Mouse (Mus musculus) WW6 (cell line): ENCODE results near the gene Schip1.

Source experiments
- DNase-seq: peaks from one replicate; pipeline ENCODE4 v3.0.0-alpha.2; 2013; ENCODE audit warnings: low read depth, low spot score

Schip1 gene

DNA sequence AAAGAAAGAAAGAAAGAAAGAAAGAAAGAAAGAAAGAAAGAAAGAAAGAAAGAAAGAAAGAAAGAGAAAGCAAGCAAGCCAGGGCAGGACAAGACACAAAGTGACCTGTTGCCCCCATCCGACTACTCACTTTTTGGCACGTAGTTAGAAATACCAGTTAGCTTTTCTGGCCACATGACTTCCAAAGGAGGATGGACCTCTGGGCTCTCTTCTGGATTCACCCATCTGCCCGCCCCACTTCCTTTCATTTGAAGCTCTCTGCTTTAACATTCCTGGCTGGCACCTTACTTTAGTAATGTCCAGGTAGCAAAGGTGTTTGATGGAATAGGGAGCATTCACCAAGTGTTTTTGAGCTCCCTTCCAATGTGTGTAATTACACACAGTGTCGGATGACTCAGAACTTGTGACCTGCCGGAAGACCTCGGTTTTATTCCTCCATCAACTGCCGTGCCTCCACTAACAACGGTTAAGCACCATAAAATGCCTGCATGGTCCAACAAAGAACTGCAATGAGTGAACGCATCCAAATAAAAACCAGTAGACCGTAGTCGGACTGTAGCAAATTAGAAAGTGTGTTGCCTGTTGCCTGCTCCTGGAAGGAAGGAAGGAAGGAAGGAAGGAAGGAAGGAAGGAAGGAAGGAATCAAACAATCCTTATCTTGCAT lies 546.1 kb downstream of the Schip1 start:
- no peak for DNase-seq

DNA sequence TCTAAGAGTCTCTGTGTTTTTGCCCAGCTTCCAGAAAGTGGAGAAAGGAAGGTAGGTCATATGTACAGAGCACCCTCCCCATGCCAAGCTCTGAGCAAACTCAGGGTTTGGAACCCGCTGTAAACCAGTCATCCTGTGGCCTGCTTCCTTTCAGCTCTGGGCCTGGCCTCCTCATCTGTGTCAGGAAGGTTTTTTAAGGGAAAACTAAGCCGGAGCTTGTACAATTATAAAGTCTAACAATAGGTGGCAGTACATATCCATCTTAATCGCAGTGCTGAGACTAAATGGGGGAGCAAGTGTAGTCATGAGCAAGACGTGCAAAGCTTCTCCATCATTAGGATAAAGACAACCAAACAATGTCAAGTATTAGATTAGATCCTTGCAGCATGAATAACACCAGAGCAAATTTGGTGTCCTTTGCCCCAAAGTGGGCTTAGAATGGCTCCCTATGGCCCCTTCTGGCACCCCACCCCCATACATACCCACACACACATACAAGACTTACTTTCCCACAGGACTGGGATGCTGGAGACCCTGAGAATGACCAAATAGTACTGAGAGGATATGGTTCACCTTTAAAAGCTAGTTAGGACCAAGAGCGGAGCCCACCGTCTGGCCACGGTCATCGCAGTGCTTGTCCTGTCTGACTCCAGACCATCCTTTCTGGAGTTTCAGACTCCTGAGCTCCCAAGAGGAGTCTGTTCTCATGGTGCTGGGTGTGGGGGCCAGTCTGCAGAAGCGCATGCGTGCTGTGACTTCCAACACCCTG lies 550.6 kb downstream of the Schip1 start:
- DNase-seq = no peak

DNA sequence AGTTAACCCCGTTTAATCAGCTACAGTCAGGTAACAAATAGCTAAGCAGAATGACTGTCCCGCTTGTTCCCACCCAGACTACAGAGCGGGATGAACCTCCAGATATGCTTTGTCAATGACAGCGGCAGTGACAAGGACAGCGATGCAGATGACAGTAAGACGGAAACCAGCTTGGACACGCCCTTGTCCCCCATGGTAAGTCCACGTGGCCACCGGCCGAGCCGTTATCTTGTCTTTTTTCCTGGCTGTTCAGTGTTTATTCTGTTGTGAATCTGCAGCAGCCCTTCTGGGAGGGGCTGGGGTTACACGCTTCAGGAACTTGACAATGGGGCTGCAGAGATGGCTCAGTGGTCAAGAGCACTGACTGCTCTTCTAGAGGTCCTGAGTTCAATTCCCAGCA lies 551.8 kb downstream of the Schip1 start:
- no peak for DNase-seq

DNA sequence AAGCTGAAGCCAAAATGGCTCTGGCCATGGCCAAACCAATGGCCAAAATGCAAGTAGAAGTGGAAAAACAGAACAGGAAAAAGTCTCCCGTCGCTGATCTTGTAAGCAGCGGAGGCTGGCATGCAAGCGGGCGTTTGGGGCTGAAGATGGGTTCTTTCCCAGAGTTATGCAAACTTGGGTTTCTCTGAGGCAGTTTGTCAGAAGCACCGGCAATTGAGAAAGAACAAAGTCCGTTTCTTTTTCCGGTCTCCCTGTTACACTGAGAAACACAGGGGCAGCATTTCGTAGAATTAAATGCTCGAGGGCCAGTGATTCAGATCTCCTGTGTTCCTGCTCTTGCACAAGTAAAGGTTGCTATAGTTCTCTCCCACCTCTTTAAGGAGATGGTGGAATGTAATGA lies 553.1 kb downstream of the Schip1 start:
- DNase-seq = no peak

DNA sequence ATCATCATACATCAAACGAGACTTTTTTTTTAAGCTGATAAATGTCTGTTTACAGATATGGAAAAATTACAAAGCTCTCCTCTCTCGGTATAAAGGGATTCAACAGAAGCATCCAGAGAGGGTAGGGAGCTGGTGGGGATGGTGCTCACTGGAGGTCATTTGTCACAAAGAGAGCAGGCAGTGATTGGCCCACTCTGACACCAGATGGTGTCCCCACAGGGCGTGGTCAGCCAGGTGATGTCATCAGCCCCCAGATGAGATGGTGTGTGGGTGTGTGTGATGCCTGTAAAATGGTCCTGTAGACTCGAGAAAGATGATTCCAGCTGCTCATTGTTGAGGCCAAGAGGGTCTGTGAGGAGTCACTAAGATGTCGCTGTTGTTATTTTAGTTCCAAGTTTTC lies 554.5 kb downstream of the Schip1 start:
- no peak for DNase-seq

DNA sequence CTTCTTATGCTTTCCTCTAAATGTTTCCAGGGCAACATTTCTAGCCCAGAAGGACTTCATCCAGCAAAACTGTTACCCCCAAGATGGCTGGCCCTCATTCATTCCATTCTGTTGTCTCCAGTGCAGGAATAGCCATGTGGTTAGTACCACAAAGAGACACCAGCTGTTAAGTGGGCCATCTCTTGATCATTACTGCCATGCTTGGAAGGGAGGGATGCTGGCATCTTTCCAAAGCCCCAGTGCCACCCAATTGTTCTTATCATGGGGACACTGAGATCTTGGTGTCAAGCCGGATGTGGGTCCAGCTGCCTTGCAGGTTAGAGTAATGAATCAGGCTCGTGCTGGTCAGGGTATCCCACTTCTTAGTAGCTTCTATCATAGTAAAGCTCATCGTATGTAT lies 557.4 kb downstream of the Schip1 start:
- DNase-seq = no peak

DNA sequence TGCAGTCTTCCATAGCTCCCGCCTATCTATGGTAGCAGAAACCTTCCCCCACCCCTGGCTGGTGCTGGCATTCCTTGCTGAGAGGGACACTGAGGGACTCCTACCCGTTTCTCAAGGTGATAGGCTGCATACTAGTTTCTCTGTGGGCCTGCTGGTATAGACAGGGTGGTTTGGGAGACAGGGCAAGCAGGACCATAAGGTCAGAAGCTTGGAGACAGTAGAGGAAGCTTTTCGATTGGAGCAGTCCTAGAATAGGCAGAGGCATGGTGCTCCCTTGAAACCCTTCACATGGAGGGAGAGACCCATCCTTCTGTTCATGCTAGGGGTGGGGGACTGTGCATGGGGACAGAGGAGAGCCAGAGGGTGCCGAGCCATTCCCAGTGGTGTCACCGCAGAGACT lies 558.4 kb downstream of the Schip1 start:
- DNase-seq = no peak

DNA sequence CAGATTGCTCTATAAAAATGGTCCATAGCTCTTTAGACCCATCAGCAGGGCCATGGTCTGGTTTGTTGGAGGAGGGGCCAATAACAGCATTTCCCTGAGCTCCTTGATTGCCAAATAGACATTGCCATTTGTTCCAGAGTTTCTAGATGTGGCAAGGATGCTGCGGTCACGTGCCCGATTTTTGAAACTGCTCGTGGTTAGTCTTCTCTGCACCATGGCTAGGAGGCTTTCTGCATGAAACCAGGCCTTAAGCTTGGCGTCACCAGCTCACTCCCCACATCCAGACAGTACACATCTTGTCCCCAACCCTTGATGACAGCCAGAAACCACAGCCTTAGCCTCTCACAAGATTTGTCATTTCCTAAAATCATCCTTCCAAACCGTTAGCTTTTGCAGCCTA lies 559.9 kb downstream of the Schip1 start:
- no peak for DNase-seq

DNA sequence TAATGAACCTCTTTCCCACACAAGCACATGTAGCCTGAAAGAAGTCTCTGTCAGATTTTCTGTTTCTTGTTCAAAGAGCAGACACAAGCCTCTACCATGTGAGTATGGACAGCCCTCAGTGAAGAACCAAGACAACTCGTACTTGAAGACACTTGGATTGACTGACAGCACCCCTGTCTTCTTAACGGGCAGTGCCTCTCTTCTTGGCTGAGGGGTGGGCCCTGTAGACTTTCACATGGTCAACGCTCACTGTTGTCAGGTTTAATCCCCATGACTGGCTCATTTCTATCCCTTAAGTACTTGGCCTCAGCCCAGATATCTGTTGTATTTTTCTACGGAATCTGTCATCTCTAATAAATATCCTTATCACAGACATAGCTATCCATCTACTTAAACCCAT lies 565.7 kb downstream of the Schip1 start:
- DNase-seq = no peak

DNA sequence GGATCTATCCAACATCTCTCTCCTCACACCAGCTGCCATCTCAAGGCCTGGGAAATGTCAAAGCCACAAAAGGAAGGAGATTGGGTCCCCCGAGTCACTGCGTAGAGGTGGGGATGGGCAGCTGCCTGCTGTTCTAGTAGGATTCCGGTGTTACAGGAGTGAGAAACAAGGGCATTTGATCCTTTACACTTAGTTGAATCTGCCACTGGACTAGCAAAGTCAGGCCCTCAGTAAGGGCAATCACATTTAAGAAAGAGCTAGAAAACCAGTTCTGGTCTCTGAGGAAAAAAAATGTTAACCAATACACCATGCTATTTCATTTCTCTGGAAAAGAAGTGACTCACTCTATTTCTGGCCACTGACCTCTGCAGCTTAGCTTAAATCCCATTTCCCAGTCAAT lies 566.2 kb downstream of the Schip1 start:
- no peak for DNase-seq

DNA sequence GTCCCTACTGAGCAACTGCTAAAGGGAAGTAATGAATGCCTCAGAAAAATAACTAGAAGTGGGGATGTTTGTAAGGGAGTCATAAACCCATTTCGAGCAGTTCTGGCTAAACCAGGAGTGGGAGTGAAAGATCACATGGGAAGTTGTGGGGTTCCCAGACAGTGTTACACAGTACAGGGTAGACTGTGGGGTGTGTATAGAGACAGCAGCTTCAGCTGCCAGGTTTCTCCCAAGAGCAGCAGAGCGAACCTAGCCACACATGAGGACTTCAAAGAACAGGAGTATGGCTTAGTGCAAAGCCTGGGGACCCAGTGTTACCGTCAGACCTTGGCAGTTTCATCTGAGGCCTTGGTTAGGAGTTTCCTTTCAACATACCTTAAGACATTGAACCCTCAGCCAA lies 568.1 kb downstream of the Schip1 start:
- no peak for DNase-seq

DNA sequence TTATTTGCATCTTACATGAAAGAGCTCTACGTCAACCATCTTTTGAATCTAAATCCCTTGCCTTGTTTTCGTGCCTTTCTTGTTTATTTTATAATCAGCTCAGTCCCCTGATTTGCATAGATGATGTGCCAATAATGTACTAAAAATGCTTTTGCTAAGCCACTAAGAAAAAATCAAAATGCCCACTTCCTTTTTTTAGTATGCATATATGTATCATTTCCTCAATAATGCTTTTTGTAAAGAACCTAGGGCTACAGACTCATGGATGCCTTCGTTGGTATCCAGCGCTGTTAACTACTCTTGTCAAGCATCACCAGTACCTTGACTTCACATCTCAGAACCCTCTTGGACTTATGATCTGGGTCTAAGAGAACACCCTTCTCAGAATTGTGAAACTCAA lies 569.0 kb downstream of the Schip1 start:
- no peak for DNase-seq

DNA sequence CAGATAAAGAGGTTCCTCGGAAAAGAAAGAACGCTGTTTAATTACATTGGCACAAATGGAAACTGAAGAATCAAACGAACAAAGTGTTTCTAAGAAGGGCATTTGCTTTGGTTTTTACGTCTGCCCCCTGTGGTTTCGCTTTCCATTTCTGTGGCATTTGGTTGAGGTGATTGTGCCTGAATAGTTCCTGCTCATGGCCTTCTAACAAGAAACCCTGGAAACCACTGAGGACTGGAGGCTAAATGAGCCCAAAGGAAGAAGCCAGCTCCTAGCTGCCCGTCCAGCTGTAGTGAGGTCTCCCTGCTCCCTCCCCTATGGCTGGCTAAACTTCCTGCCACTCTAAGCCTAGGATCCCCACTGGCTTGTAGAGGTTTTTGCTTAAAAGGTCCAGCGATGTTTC lies 573.4 kb downstream of the Schip1 start:
- no peak for DNase-seq

DNA sequence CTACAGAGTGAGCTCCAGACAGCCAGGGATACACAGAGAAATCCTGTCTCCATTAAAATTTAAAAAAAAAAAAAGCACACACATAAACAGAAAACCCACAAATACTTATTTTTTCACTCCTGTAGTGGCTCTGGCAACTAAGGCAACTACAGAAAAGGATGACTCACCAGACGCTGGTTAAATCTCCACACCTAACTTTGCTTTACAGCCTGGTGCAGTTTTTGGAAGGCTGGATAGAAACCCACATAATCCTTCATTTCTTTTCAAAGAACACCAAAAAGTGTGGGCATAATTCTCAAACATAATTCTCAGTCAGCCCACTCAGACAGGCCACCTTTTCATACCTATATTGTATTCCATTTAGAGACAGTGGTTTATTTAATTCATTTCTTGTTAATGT lies 574.1 kb downstream of the Schip1 start:
- no peak for DNase-seq

DNA sequence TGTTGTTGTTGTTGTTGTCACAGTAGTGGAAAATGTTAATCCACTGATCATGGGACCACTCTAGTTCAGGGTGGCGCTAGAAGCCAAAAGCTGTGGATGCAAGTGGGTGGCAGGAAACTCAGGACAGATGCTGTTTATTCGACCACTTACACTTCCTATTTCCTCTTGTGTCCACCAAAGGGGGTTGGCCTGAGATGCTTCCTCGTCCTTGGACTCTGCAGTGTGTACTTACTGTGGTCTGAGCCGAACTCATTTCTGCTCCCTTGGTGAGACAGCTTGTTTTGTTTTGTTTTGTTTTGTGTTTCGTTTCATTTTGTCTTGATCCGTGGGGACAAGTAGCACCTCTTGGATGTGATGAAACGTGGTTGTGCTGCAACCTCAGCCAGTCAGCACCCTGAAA lies 578.3 kb downstream of the Schip1 start:
- no peak for DNase-seq

DNA sequence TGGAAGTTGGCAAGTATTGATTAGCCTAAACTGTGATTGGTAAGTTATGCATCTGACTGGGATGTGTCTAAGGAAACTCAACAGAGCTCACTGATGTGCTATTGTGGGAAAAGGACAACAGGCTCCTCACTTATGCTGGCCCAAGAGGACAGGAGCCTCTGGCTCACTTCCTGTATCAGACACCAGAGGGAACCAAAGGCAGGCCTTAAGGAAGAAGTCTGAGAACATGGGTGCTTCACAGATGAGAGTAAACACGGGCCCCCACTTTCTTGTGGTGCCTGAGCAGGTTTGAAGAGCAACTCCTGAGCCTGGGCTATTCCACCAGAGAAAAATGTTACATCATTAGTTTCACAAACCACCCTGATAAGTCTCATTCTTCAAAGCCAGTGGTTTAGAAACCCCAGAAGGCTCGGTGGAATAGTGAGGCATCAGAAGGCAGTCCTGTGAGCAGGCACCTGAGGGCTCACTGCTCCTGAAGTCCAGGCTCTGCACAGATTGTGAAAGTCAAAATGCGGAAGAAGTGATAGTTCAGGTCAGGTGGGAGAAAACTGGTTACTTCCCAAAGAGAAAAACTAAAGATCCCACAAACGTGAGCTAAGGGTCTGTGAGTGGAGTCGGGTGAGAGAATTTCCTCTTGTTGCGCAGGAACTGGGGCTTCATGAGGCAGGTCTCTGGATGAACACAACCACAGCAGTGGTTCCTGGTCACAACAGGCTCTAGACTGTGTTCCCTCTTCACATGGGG lies 582.0 kb downstream of the Schip1 start:
- DNase-seq = no peak

DNA sequence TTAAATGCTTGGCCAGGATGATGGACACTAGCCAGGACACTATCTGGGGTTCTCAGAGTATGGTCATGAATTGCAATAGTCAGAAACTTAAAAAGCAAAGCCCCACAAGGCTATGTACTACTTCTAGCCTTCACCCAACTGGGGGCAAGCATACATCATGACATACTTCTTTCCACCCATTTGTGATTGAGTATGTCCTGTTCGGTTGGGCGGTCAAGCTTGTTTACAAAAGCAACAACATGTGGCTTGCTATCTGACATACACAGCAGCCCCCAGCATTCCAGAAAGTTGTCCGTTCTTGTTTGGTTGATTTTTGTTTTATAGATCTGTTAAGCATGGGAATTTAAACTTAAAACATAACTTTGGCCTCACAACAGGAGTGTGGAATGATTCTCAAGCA lies 582.7 kb downstream of the Schip1 start:
- no peak for DNase-seq

DNA sequence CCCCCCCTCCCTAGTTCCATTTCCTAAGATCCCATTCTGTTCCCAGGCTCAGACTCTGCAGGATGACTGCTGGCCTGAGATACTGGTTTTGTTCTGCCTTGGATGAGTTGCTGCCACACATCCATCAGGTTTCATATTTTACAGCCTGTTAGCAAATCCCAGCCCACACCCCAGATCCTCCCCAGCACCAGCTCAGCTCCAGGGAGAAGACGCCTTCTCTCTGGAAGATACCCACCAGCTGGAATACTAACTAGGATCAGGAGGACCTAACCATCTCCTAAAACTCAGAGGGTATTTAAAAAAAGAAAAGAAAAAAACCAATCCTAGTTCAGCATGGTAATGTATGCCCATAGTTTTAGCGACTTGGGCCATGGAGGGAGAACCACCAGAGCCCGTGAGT lies 585.6 kb downstream of the Schip1 start:
- DNase-seq = no peak

DNA sequence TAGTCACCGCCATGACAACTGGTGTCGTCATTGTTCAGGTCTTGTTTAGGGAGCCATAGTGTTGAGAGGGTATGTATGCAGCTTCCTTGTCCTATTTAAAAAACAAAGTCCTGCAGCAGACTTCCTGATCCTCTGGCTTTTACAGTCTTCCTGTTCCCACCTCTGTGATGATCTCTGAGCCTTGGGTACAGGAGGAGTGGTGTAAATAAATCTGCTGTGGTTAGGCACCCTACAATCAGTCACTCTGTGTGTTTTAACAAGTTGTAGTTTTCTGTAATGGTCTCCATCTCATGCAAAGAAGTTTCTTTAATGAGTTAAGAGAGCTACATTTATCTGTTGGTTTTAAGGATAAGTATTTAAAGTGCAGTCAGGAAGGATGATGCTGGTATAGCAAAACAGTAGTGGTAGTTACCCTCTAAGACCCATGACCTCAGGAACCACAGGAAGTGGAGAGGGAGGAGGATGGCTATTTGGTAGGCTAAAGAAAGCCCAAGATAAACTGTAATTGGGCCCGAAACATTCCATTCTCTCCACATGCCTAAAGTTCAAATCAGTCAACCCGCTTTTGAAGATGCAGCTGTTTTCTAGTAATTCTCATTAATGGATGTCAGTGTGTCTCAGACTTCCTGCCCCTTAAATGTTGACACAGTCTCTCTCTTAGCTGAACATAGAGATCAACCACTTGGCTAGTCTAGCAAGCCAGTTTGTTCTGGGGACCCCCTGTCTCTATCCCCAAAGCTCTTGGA lies 592.2 kb downstream of the Schip1 start:
- DNase-seq = no peak

DNA sequence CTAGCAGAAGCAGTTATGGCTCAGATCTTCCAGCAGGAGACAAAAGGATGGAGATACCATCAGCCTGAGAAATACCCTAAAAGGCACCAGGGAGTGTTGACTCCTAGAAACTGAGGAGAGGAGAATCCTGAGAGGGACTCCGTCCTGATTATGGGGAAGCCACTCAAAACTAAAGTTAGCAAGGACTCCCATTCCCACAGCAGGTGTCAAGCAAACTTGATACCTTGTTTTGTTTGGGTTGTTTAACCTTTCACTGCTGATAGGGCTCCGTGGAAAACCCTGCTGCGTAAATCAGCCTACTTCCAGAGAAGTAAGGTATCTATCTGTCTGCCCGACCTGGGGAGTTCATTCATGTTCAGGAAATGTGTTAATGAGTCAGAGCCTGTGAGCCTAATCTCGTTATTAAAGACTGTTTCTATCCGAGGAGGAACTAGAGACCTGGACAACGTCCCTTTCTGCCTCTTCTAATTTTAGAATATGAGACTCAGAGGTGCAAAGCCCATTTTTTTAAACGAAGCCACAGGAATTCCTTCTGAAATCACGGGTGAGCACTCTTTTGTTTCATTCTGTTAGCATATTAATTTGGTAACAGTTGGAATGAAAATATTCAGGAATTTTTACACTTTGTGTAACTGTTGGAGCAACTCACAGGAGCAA lies 593.1 kb downstream of the Schip1 start:
- DNase-seq = no peak

DNA sequence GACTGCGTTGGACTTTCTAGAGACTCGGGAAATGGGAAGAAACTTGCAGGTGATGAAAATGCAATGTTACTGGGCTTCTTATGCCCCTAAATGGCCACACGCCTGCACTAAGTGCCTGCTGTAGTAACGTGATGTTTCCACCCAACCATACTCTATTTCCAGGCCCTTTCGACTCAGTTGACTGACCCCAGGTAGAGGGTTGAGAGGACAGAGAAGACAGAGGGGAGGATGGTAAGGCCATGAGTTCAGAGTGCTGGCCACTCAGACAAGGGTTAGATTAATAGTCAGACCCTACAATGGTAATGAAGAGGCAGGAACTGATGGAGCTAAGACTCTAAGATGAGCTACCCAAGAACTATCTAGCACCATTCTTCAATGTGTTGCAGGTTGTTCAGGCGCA lies 595.4 kb downstream of the Schip1 start:
- DNase-seq = no peak

DNA sequence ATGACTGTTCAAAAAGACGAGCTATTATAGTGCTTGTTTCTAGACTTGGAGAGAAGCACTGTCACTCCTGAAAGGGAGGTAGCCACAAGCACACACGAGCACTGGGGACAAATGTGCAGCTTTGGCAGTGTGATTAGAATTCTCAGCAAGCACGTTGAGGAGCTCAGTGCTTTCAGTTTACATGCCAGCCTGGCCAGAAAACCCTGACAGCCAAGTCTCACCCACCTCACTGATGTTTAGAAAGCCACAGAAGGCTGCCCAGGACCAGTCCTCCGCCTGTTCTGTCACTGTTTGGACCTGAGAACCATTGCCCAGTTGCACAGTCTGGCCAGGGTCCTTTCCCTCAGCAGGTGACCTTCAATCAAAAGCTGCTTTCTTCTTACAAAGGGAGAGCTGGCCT lies 595.9 kb downstream of the Schip1 start:
- DNase-seq = no peak
